ENCODE assay signal across 9 mouse cellular contexts in genomic region chr19:30205159-30205816, GRCm38 (mm10). TPM values are rescaled to one million over a fixed set of nuclear protein-coding genes. Genes with fewer than 3 reads are reported as not detected.
DNase-seq lines count a peak whose midpoint lies in the region; ATAC-seq and TF ChIP-seq lines count a peak whose summit lies in the region.
"Had no signal": no experiment of that assay in that cellular context is flagged by ENCODE, and none has a peak within 500 bp of the region (broad histone marks: within the 10 kb centered on the region; RNA-seq: fewer than 3 reads in every experiment).

No protein-coding gene starts in this region.

- no peaks in the 10 kb centered on the region for H3K36me3 ChIP-seq in forebrain, embryonic 15.5 days

- H3K4me1 ChIP-seq in forebrain, embryonic 15.5 days = no peaks in the 10 kb centered on the region

- no peak overlapping the region for H3K4me3 ChIP-seq in forebrain, embryonic 15.5 days

- peak; percentile 92 for TF ChIP-seq CTCF in brain, embryonic 14.5 days (IDR thresholded peaks at IDR 0.05; ENCODE audit: borderline replicate concordance, extremely low read depth, insufficient read depth, insufficient read length)

- 19% methylated on average over 12 of the region's 12 CpGs for WGBS in forebrain, embryonic 15.5 days

- no peaks in the 10 kb centered on the region for H3K9me3 ChIP-seq in forebrain, embryonic 15.5 days

- DNase-seq in urinary bladder, postnatal 25 days (ENCODE audit: low spot score) = peak; percentile 17
- no peak for DNase-seq in urinary bladder, postnatal 4 days (ENCODE audit: low spot score in 2 of 2)
- peak; percentile 85 for DNase-seq in brain, embryonic 14.5 days (ENCODE audit: low read depth)
- peak; percentile 52 to 58 for DNase-seq in kidney, postnatal 25 days
- peak; percentile 7 for DNase-seq in lung, postnatal 25 days (ENCODE audit: low spot score)
- peak; percentile 7 for DNase-seq in right cerebral cortex, postnatal 25 days

- peak; percentile 70 for ATAC-seq in forebrain, embryonic 15.5 days (replicated peaks)

- H3K27me3 ChIP-seq in forebrain, embryonic 15.5 days = no peaks in the 10 kb centered on the region

- no peak overlapping the region for H3K4me2 ChIP-seq in forebrain, embryonic 15.5 days (replicated peaks)

- H3K27ac ChIP-seq in forebrain, embryonic 15.5 days (replicated peaks) = no peak overlapping the region

- TF ChIP-seq POLR2A in brain, embryonic 14.5 days (IDR thresholded peaks at IDR 0.05; ENCODE audit: borderline replicate concordance, extremely low read depth, insufficient read depth, insufficient read length, poor library complexity, severe bottlenecking) = no peak

- H3K9ac ChIP-seq in forebrain, embryonic 15.5 days (replicated peaks) = no peak overlapping the region

RNA-seq across cellular contexts. Expression of gene Mbl2, which starts 27.5 kb away (rescaled TPM):
- polyA plus RNA-seq in brain, embryonic 14.5 days (2012; rRNA removed) = not detected in 2 replicates
- polyA plus RNA-seq in forebrain, embryonic 15.5 days (2015; fragmentation: Nextera tagmentation; extraction: Ambion mirVana) = not detected in 2 replicates
- polyA plus RNA-seq: heart, embryonic 16.5 days; stomach, embryonic 16.5 days had no signal

RNA-seq across cellular contexts. Expression of gene Gldc, which starts 30.1 kb away (rescaled TPM):
- 13.7 and 18.0 TPM in 2 replicates for polyA plus RNA-seq in brain, embryonic 14.5 days (2012; rRNA removed)
- 15.4 and 15.7 TPM in 2 replicates for polyA plus RNA-seq in forebrain, embryonic 15.5 days (2015; fragmentation: Nextera tagmentation; extraction: Ambion mirVana)

Comparison
In these comparisons a context has a peak if more than half of its experiments do, and no peak if none do; other contexts are left out.
1. DNase-seq: peak in urinary bladder, postnatal 25 days (single experiment), brain, embryonic 14.5 days (single experiment), kidney, postnatal 25 days (2 of 2), lung, postnatal 25 days (single experiment) and right cerebral cortex, postnatal 25 days (single experiment); none in urinary bladder, postnatal 4 days (0 of 2).